Mouse (Mus musculus): ENCODE results near the gene Ripor1. TPM values are rescaled to one million over a fixed set of nuclear protein-coding genes. Genes with fewer than 3 reads are reported as not detected.
"Not testable (repeated sequence)": the region's sequence is repeated elsewhere in the genome, so short reads cannot be mapped to it uniquely, and the experiment has no call there.

Ripor1 gene
- polyA plus RNA-seq, 1 experiment from 2014 or later, result 18.6 TPM

DNA sequence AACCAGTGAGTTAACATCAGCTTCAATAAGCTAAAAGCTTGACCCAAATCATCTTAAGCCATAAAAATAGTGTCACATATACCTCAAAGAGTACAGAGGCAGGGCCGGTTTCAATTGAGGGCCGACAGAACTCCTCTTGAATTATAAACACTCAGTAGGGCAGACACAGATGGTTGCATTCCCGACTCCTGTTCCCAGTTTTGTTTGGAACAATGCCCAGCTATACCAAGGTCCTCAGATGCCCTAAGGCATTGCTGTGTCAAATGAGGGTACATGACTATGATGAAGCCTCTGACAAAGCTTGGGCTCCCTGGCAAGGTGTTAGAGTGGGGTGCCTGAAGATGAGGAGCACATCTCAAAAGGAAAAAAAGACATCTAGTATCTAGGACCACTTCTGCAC, 29.5 kb upstream of the Ripor1 start:
- no peak for ATAC-seq (ENCODE audit: insufficient number of reproducible peaks, insufficient read depth, low FRiP score, low TSS enrichment, low read depth)
- WGBS, result 48% methylated on average over 3 of the region's 3 CpGs
- Histone ChIP-seq H3K27me3 (no peaks in the 10 kb centered on the region), H3K9me3 (no peaks in the 10 kb centered on the region), H3K4me2 (no peak overlapping the region), H3K36me3 (no peaks in the 10 kb centered on the region), H3K27ac (no peak overlapping the region), H3K4me1 (no peaks in the 10 kb centered on the region), H3K9ac (no peak overlapping the region), H3K4me3 (no peak overlapping the region)

GRCm38 (mm10) chr8:105579719-105580118, 25.3 kb upstream of the Ripor1 start:
- Histone ChIP-seq H3K36me3 (no peaks in the 10 kb centered on the region), H3K9ac (no peak overlapping the region), H3K4me3 (no peak overlapping the region), H3K27me3 (no peaks in the 10 kb centered on the region), H3K9me3 (no peaks in the 10 kb centered on the region), H3K4me2 (no peak overlapping the region), H3K27ac (no peak overlapping the region), H3K4me1 (no peaks in the 10 kb centered on the region)
- WGBS, result 59% methylated on average over 3 of the region's 3 CpGs
- ATAC-seq (ENCODE audit: insufficient number of reproducible peaks, insufficient read depth, low FRiP score, low TSS enrichment, low read depth), result no peak

- Histone ChIP-seq H3K4me1 (peaks cover 23% of the 10 kb centered on the region), H3K27ac (no peak overlapping the region), H3K4me2 (no peak overlapping the region), H3K36me3 (no peaks in the 10 kb centered on the region), H3K27me3 (no peaks in the 10 kb centered on the region), H3K4me3 (no peak overlapping the region), H3K9me3 (no peaks in the 10 kb centered on the region), H3K9ac (no peak overlapping the region)
- ATAC-seq (ENCODE audit: insufficient number of reproducible peaks, insufficient read depth, low FRiP score, low TSS enrichment, low read depth), result no peak
- WGBS, result 64% methylated on average over 2 of the region's 2 CpGs
Measured at GRCm38 (mm10) chr8:105592431-105592830, 12.6 kb upstream of the Ripor1 start.

- Histone ChIP-seq H3K27me3 (no peaks in the 10 kb centered on the region), H3K4me3 (peak overlapping the region; percentile 31), H3K4me2 (peak overlapping the region; percentile 57), H3K9me3 (no peaks in the 10 kb centered on the region), H3K9ac (peak overlapping the region; percentile 59), H3K36me3 (no peaks in the 10 kb centered on the region), H3K4me1 (peaks cover 23% of the 10 kb centered on the region), H3K27ac (peak overlapping the region; percentile 90)
- 11% methylated on average over 15 of the region's 15 CpGs for WGBS
- ATAC-seq (ENCODE audit: insufficient number of reproducible peaks, insufficient read depth, low FRiP score, low TSS enrichment, low read depth), result peak; percentile 46; the same call in 1 of the 2 replicates
Measured at GRCm38 (mm10) chr8:105593859-105594258, 11.2 kb upstream of the Ripor1 start.

- peak overlapping the region; percentile 59 for H3K9ac ChIP-seq
- ATAC-seq (ENCODE audit: insufficient number of reproducible peaks, insufficient read depth, low FRiP score, low TSS enrichment, low read depth), result no peak
- H3K27me3 ChIP-seq, result no peaks in the 10 kb centered on the region
- peak overlapping the region; percentile 90 for H3K27ac ChIP-seq
- H3K4me3 ChIP-seq, result peak overlapping the region; percentile 31
- peaks cover 23% of the 10 kb centered on the region for H3K4me1 ChIP-seq
- WGBS, result 75% methylated on average over 18 of the region's 18 CpGs
- H3K4me2 ChIP-seq, result peak overlapping the region; percentile 57
- H3K36me3 ChIP-seq, result no peaks in the 10 kb centered on the region
- no peaks in the 10 kb centered on the region for H3K9me3 ChIP-seq
Measured at GRCm38 (mm10) chr8:105594451-105595242, 10.4 kb upstream of the Ripor1 start.

DNA sequence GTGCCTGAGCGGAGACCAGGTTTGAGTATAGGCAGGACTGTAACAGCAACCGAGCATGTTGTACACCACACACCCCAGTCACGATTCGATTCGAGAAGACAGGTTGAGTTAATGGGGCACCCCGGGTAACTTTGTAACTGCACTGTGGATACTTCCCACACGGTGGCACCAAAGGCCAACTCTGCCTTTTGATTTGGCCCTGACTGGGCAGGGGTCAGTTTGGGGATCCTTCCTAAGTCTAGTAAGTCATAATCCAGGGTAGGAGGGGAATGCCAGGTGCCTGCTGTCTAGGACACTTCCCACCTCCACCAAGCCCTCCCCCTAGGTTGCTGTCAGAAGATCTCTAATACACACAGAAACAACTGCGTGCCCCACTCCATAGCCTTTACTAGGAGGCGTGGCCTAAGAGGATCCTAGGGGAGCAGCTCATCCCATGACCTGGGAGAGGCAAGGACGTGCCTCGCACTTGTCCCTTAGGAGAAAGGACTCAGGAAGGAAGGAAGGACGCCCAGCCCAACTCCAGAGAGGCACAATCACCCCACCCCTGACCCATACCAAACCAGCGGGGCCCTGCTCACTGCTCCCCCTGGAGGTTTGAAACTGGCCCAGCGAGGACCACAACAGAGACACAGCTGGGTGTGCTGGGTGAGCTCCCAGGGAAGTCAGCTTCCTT, 8.6 kb upstream of the Ripor1 start:
- 0 out of 2 replicates have a peak overlapping the region, but pooled peaks have one; percentile 3 for H3K4me3 ChIP-seq
- no peaks in the 10 kb centered on the region for H3K27me3 ChIP-seq
- H3K27ac ChIP-seq, result 0 out of 2 replicates have a peak overlapping the region, but pooled peaks have one; percentile 7
- H3K9me3 ChIP-seq, result no peaks in the 10 kb centered on the region
- peak overlapping the region; percentile 40 for H3K4me2 ChIP-seq
- ATAC-seq (ENCODE audit: insufficient number of reproducible peaks, insufficient read depth, low FRiP score, low TSS enrichment, low read depth), result no peak
- no peak overlapping the region for H3K9ac ChIP-seq
- H3K36me3 ChIP-seq, result no peaks in the 10 kb centered on the region
- 9% methylated on average over 14 of the region's 14 CpGs for WGBS
- H3K4me1 ChIP-seq, result peaks cover 23% of the 10 kb centered on the region

DNA sequence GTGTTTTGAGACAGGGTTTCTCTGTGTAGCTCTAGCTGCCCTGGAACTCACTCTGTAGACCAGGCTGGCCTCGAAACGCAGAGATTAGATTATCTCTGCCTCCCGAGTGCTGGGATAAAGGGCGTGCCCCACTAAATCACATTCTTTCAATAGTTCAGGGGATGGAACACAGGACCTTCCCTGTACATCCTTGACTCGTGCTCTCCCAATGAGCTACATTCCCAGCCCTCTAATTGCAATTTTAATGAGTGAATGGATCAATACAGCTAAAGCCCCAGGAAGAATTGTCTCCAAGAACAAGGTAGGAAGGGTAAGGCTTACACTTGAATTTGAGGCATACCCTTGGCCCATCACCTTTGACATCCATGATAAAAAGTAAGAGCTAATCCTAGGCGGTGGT, 6.3 kb upstream of the Ripor1 start:
- ATAC-seq (ENCODE audit: insufficient number of reproducible peaks, insufficient read depth, low FRiP score, low TSS enrichment, low read depth), result no peak
- 85% methylated on average over 6 of the region's 6 CpGs for WGBS
- Histone ChIP-seq H3K9me3 (no peaks in the 10 kb centered on the region), H3K27me3 (no peaks in the 10 kb centered on the region), H3K4me2 (no peak overlapping the region), H3K4me3 (no peak overlapping the region), H3K9ac (no peak overlapping the region), H3K4me1 (peaks cover 21% of the 10 kb centered on the region), H3K36me3 (no peaks in the 10 kb centered on the region), H3K27ac (no peak overlapping the region)

DNA sequence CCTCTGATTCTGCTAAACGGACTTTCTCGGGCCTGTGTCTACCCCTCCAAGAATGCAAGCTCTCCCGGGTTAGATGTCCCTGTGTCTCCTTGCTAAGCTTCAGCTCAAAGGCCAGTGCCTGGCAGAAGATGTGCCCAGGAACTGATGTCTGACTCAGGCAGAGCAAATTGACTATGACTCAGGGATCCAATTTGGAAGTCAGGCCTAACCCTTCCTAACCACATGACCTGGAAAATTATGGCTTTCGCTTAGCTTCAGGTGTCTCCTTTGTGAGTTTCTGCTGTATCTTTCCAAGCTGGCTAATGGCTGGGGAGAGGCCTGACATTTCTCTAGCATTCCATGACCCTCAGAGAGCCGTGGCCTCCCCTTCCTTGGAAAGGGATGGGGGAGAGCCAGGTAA, 3.8 kb upstream of the Ripor1 start:
- Histone ChIP-seq H3K27me3 (no peaks in the 10 kb centered on the region), H3K36me3 (no peaks in the 10 kb centered on the region), H3K4me1 (peaks cover 19% of the 10 kb centered on the region), H3K4me3 (no peak overlapping the region), H3K9me3 (no peaks in the 10 kb centered on the region), H3K9ac (no peak overlapping the region), H3K4me2 (no peak overlapping the region), H3K27ac (no peak overlapping the region)
- ATAC-seq (ENCODE audit: insufficient number of reproducible peaks, insufficient read depth, low FRiP score, low TSS enrichment, low read depth), result no peak
- WGBS, result 66% methylated on average over 5 of the region's 5 CpGs

DNA sequence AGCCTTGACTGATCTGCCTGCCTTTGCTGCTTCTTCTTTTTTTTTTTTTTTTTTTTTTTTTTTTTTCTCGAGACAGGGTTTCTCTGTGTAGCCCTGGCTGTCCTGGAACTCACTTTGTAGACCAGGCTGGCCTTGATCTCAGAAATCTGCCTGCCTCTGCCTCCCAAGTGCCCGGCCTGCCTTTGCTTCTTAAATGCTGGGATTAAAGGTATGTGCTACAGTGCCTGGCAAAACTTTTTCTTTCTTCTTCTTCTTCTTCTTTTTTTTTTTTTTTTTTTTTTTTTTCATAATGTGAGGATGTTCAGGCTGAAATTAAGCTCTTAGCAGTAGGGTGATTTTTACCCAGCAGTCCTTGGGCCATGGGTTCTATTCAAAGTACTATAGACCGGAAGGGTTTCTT, 2.5 kb upstream of the Ripor1 start:
- not testable (repeated sequence) for H3K27me3 ChIP-seq; H3K4me3 ChIP-seq; H3K36me3 ChIP-seq; H3K9ac ChIP-seq; H3K27ac ChIP-seq; H3K9me3 ChIP-seq; ATAC-seq (ENCODE audit: insufficient number of reproducible peaks, insufficient read depth, low FRiP score, low TSS enrichment, low read depth); H3K4me2 ChIP-seq
- peaks cover 25% of the 10 kb centered on the region for H3K4me1 ChIP-seq
- 77% methylated on average over 3 of the region's 3 CpGs for WGBS

GRCm38 (mm10) chr8:105605491-105606188, 585 bp downstream of the Ripor1 start:
- Histone ChIP-seq H3K4me2 (peak overlapping the region; percentile 98), H3K9ac (peak overlapping the region; percentile 89), H3K4me1 (peaks cover 25% of the 10 kb centered on the region), H3K27me3 (no peaks in the 10 kb centered on the region), H3K36me3 (no peaks in the 10 kb centered on the region), H3K9me3 (no peaks in the 10 kb centered on the region), H3K4me3 (peak overlapping the region; percentile 82), H3K27ac (peak overlapping the region; percentile 83)
- peak; percentile 59 for ATAC-seq (ENCODE audit: insufficient number of reproducible peaks, insufficient read depth, low FRiP score, low TSS enrichment, low read depth)
- WGBS, result under 1% methylated on average over 36 of the region's 39 CpGs

GRCm38 (mm10) chr8:105606189-105607023, 1.4 kb downstream of the Ripor1 start:
- WGBS, result 1% methylated on average over 30 of the region's 30 CpGs
- Histone ChIP-seq H3K36me3 (no peaks in the 10 kb centered on the region), H3K9ac (peak overlapping the region; percentile 89), H3K4me3 (peak overlapping the region; percentile 82), H3K27ac (peak overlapping the region; percentile 83; the same call in 1 of the 2 replicates), H3K27me3 (no peaks in the 10 kb centered on the region; the same call in 1 of the 2 replicates), H3K9me3 (no peaks in the 10 kb centered on the region), H3K4me1 (peaks cover 25% of the 10 kb centered on the region), H3K4me2 (peak overlapping the region; percentile 98)
- peak; percentile 53 for ATAC-seq (ENCODE audit: insufficient number of reproducible peaks, insufficient read depth, low FRiP score, low TSS enrichment, low read depth)

Data from embryonic facial prominence, embryonic 13.5 days (tissue).